Mouse (Mus musculus) erythroblast, adult 5-6 weeks (primary cell): ENCODE measurements around the gene Zfp13. TPM values are rescaled to one million over a fixed set of nuclear protein-coding genes. Genes with fewer than 3 reads are reported as not detected.

Experiments used
- ATAC-seq: replicated peaks from 2 replicates; pipeline ENCODE4 v1.8.0; 2016; ENCODE audit warnings: moderate number of reproducible peaks, mild to moderate bottlenecking, moderate TSS enrichment, inconsistent platforms; ENCODE audit not compliant: poor library complexity, low FRiP score, severe bottlenecking
- total RNA-seq, 2 experiments: library from RNA; stranded (forward) in 1 of 2; stranded (reverse) in 1 of 2; fragments of 150-400 nt in 1 of 2; fragments of 200-764, 138-1000 nt in 1 of 2; gene quantifications; 2 replicates each; pipeline versions ENCODE4 v1.2.3 to v1.2.4; 2015 to 2017; ENCODE audit warnings: low replicate concordance in 2 of 2

Zfp13 gene
- total RNA-seq, 2 experiments from 2014 or later, result not detected

DNA sequence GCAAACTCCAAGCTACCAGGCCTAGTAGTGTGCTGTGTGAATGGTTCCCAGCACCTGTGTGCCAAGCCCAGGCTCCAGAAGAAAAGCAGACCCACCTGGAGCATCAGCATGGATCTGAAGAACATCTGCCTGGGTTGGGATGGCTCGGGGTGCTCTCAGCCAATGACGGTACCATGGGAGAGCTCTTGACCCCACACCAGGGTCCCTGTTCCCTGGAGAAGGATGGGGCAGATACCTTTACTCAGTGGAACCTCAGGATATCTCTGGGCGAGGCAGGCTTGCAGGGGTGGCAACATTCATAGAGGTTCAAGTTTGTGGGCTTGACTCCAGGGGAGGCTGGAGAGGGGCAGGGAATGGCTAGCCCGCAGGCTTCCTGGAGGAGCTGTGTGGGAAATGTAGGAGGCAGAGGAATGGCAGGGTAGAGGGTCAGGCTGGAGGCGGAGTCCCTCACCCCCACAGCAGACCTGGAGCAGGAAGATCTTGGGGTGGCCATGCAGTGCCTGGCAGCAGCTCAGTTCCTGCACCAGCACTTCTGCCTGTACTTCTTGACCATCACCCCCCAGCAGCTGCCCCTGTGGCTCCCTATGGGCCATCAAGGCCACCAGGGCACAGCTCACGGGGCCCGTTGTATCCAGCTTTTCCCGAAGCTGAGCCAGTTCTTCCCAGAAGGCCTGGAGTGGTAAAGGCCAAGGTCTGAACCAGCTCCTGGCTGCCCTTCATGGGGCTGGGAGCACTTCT, 46.2 kb downstream of the Zfp13 start:
- ATAC-seq, result no peak

- ATAC-seq, result no peak
Observed at GRCm38 (mm10) chr17:23551963-23552362, 47.3 kb downstream of the Zfp13 start.

DNA sequence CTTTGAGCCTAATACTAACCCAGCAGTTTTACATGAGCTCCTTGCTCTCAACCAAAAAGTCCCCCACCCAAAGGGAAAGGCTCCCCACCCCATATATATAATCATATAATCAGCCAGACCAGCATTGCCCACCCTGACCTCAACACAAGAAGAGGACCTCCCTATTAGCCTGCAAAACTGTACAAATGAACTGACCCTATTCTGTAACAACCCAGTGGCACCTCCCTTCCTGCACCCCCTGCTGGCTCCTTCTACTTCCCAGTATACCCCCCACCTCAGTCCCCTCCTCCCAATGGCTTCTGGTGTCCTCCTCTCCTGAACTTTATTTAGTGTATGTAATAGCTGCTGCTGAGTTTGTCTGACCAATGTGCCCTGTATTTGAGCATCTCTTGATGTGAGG, 47.9 kb downstream of the Zfp13 start:
- ATAC-seq, result no peak

- 0 out of 2 replicates have a peak, but pooled peaks have one; percentile 1 for ATAC-seq
Observed at GRCm38 (mm10) chr17:23550856-23551255, 48.4 kb downstream of the Zfp13 start.

DNA sequence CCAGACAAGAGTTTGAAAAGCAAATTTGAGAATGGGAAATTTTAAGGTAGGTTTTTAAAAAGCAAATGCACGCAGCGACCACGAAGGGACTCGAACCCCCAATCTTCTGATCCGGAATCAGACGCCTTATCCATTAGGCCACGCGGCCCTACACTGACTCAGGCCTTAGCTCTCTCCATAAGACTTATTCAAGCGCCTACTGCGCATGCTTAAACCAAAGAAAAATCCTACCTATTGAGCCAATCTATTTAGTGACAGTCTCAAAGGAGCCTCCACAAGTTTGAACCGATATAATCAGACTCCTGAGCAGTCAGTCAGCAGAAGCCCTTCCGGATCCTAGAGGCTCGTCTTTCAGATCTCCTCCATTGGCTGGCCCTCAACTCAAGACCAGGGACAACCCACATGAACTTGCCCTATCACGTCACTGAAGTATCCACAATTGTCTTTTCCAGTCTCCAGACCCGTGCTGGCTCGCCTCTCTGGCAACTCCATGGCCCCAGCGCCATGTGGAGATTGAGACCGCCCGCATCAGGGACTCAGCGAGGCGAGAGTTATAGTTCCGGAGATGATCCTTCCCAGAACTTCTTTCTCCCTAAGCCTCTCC, 49.0 kb downstream of the Zfp13 start:
- ATAC-seq, result peak; percentile 62

DNA sequence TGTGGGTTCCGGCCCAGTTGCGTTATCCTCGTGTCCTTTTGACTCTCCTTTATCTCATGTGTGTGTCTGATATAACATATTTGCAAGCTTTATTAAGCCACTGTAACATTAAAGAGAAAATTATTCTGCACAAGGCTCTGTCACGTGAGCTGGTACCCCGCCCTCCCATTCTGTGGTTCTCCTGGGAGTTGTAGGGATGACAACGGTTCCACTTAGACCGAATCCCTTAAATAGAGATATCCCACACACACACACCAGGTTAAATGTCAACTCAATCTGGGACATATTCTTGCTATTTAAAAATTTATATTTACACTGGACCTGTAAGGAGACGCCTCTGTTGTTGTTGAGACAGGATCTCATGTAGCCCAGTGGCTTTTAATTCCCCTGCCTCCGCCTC, 49.8 kb downstream of the Zfp13 start:
- no peak for ATAC-seq

DNA sequence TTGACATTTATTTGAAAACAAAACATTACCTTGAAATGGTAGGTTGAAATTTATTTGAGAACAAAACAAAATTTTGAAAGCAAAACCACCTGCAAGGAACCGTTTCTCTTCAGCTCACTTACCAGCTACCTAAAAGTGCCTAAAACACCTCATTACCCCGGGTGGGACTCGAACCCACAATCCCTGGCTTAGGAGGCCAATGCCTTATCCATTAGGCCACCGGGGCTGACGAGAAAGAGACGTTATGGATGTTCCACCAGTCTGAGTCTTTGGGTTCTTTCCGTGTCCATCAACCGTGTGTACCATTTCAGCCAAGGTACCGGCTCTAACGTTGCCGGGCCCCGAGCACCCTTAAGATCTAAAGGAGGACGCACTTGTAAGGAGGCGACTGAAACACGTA, 50.7 kb downstream of the Zfp13 start:
- ATAC-seq, result peak; percentile 57

DNA sequence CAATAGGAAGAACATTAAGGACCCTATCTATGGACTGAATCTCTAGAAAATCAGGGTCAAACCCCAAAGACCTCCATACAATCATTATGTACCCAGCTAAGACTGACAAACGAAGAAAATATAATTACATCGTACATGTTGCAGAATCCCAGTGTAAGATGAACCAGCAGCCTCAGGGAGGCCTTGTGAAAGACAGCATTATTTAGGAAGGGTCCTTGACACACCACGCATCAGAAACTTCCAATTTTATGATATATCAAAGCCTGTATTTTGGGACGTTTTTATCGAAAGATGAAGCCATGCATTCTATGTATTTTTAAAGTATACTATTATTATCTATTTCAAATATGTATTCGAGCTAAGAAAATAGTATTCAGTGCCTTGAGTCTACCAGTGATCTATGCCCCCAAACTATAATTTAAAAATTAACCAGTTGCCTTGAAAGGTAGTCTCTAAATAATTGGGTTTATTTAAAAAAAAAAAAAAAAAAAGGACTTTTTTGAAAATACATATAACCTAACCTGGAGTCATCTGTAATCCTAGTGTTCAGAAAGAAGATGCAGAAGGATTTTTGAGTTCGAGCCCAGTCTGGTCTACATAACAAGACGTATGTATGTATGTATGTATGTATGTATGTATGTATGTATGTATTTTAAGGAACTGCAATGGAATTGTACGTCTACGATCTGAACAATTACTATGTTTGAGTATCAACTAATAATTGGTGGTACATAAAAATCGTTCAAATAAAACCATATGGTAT, 51.4 kb downstream of the Zfp13 start:
- no peak for ATAC-seq

GRCm38 (mm10) chr17:23546702-23547505, 52.4 kb downstream of the Zfp13 start:
- ATAC-seq, result peak; percentile 44

GRCm38 (mm10) chr17:23546333-23546701, 53.0 kb downstream of the Zfp13 start:
- peak; percentile 24; the same call in 1 of the 2 replicates for ATAC-seq

DNA sequence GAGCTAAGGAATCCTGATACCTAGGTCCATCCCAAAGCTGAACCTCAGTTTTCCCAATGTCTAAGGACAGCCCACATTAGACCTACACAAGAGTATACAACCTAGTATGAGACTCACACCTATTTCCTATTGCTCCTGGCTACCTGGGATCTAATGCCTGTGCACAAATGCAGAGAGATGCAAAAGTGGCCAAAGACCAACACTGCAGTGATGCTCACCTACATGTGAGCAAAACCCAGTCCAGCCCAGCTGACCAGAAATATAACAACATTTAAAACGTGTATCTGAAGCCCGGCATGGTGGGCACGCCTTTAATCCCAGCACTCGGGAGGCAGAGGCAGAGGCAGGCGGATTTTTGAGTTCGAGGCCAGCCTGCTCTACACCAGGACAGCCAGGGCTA, 53.4 kb downstream of the Zfp13 start:
- ATAC-seq, result no peak

GRCm38 (mm10) chr17:23544766-23545165, 54.5 kb downstream of the Zfp13 start:
- ATAC-seq, result no peak

DNA sequence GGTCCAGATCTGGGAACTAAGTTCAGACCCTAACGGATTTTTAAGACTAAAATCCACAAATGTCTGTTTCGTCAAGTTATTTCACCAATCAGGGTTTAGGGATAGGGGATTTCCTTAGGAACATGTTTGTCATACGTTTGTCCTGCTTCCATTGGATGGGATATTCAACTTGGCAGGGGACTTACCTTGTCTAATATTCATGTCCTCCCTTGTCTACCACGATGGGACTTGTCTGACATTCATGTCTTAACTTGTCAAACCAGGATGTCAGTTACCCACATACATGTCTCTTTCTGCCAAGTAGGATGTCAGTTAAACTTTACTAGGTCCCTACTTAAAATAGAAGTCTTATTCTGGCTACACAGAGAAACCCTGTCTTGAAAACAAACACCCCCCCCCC, 55.3 kb downstream of the Zfp13 start:
- no peak for ATAC-seq

DNA sequence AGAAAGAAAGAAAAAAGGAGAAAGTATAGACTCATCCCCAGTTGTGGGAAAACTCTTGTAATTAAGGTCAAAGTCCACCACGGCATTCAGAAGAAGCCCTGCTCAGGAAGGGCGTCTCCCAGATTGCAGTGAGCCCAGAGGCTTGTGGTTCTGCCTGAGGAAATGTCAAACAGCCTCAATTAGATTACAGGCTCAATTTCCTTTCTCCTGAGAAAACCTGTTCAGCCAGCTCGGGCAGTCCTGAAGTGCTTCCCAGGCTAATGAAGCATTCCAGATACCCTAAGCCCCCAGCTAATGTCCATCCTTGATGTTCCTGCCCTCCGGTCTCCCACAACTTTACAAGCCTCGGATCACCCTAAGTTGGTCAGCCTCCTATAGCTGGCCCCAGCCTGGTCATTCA, 56.0 kb downstream of the Zfp13 start:
- ATAC-seq, result no peak

- no peak for ATAC-seq
Observed at GRCm38 (mm10) chr17:23542835-23543234, 56.5 kb downstream of the Zfp13 start.

GRCm38 (mm10) chr17:23542004-23542720, 57.1 kb downstream of the Zfp13 start:
- ATAC-seq, result no peak

GRCm38 (mm10) chr17:23540605-23541475, 58.4 kb downstream of the Zfp13 start:
- no peak for ATAC-seq

DNA sequence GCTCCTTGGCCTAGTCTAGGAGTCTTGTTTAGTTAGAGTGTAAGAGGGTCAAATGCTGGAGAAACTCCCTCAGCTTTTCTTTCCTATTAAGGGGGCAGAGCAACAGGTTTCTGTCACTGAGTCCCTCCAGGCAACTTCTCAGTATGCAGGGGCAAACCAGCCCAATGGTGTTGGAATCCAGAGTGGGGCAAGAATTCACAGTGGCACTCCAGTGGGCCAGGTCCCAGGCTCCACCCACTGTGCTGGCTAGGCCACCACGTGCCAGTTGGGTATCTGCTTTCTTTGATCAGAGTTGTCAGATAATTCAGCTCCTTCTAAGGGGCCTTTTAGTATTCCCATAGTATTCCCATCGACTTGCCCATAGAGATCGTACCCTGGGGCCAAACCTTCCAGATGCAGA, 59.2 kb downstream of the Zfp13 start:
- no peak for ATAC-seq

- no peak for ATAC-seq
Observed at GRCm38 (mm10) chr17:23539608-23540007, 59.7 kb downstream of the Zfp13 start.
